Mouse (Mus musculus): ENCODE data around the gene Acbd3. TPM values are rescaled to one million over a fixed set of nuclear protein-coding genes. Genes with fewer than 3 reads are reported as not detected.

Gene Acbd3
- 24.1 and 25.5 TPM in 2 replicates for polyA plus RNA-seq (2015; fragmentation: Nextera tagmentation; extraction: Ambion mirVana)

DNA sequence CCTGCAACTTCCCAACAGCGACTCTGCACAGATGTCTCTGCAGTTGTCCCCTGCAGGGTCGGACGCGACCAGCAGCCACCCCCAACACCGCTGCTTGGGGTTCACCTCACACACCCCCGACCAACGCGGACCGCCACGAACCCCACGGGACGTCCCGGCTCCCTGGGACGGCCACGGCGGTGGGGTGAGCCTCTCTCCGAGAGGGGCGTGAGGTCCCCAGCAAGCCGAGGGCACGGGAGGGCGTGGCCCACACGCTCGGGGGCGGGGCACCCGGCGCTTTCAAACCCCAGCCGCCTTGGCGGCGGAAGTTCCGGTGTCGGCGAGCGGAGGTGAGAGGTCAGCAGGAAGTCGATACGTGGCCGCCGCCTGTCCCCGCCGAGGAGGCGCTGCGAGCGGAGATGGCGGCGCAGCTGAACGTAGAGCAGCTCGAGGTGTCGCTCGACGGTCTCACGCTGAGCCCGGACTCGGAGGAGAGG lies at the start of gene Acbd3:
TSS of gene Acbd3 (plus strand) at position 340 of the 476 bp plus-strand sequence.
- H3K4me1 ChIP-seq = peaks cover 31% of the 10 kb centered on the region
- H3K9me3 ChIP-seq = no peaks in the 10 kb centered on the region
- H3K4me3 ChIP-seq = peak within 1 kb of the TSS; percentile 100
- no peaks in the 10 kb centered on the region for H3K27me3 ChIP-seq
- peak within 1 kb of the TSS; percentile 81 for H3K4me2 ChIP-seq
- peak; percentile 90 for ATAC-seq (ENCODE audit: insufficient number of reproducible peaks, insufficient read depth, low FRiP score, low TSS enrichment, low read depth)
- under 1% methylated on average over 52 of the region's 52 CpGs for WGBS
- H3K36me3 ChIP-seq = no peaks in the 10 kb centered on the region
- H3K27ac ChIP-seq = peak within 1 kb of the TSS; percentile 91
- H3K9ac ChIP-seq = peak within 1 kb of the TSS; percentile 98

DNA sequence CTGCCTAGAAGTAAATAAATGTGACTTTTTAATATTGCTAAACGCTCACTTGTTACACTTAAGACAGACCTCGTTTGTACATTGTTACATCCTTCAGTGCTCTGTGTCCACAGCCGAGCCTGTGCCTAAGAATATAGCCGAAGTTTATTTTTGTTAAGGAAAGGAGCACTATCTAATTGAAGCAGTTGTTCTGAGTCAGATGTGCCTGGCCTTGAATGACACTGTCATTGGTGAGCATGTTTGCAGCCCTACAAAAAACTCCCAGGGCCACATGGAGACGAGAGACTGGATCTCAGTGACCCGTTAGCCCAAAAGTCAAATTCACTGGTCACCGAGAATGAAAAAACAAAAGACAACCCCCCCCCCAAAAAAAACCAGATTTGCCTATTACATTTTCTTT lies 34.6 kb upstream of the Acbd3 start:
- Histone ChIP-seq H3K4me3 (no peak overlapping the region), H3K4me2 (no peak overlapping the region), H3K27me3 (peaks cover 21% of the 10 kb centered on the region), H3K36me3 (peaks cover 51% of the 10 kb centered on the region), H3K27ac (no peak overlapping the region), H3K9ac (no peak overlapping the region), H3K9me3 (no peaks in the 10 kb centered on the region), H3K4me1 (peaks cover 1% of the 10 kb centered on the region; the same call in 1 of the 2 replicates)
- 90% methylated on average over 7 of the region's 7 CpGs for WGBS
- no peak for ATAC-seq (ENCODE audit: insufficient number of reproducible peaks, insufficient read depth, low FRiP score, low TSS enrichment, low read depth)

DNA sequence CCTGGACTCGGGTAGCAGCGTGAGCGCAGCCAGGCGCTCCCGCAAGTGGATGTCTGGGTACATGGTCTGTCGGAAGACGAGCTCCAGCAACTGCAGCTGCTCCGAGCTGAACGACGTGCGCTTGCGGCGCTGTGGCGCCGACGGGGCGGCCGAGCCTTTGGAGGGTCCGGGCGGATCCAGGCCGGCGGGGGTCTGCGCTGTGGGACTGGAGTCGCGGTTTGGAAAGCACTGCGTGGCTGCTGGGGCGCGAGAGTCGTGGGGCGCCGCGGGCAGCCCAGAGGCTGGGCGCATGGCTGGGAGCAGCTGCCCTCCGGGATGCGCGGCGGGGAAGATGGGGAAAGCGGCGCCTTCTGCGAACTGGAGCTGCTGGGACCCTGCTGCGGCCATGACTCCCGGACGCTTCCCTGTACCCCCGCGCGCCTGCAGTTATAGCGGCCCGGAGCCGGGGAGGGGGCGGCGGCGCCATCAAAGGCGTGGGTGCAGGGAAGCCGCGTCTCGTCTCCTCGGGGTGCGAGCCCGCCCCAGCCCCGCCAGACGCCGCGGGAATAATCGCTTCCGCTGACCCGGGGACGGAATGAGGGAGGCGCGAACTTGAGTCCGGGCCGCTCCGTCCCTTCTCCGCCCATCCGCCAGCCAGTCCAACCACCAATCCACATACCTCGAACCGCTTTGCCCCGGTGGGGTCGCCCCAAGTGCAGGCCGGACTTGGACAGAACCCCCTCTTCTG lies 29.1 kb upstream of the Acbd3 start, which contains the start of gene Mixl1:
TSS of gene Mixl1 (minus strand) at position 409 of the 727 bp plus-strand sequence.
- H3K36me3 ChIP-seq = peaks cover 10% of the 10 kb centered on the region
- ATAC-seq (ENCODE audit: insufficient number of reproducible peaks, insufficient read depth, low FRiP score, low TSS enrichment, low read depth) = peak; percentile 37; the same call in 1 of the 2 replicates
- H3K27ac ChIP-seq = no peak within 1 kb of the TSS
- H3K9ac ChIP-seq = peak within 1 kb of the TSS; percentile 62
- H3K4me1 ChIP-seq = peaks cover 11% of the 10 kb centered on the region
- H3K27me3 ChIP-seq = peaks cover 61% of the 10 kb centered on the region
- under 1% methylated on average over 79 of the region's 79 CpGs for WGBS
- H3K4me3 ChIP-seq = peak within 1 kb of the TSS; percentile 47
- peak within 1 kb of the TSS; percentile 78 for H3K4me2 ChIP-seq
- H3K9me3 ChIP-seq = no peaks in the 10 kb centered on the region

DNA sequence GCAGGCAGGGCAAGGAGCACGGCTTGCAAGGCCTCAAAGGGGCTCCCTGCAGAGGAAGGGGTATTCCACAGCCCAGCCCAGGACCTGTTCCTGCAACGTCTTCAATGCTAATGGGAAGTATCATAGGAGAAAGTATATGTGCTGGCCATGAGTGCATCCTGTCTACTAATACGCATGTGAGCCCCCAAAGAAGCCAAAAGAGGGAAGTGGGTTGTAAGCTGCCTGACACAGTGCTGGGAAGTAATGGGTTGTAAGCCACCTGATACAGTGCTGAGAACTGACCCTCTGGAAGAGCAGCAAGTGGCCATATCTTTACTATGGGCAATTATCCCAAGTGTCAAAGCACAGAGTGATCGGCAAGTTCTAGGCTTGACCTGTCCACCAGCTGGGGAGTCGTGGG lies 27.8 kb upstream of the Acbd3 start:
- Histone ChIP-seq H3K4me2 (no peak overlapping the region), H3K27ac (no peak overlapping the region), H3K9ac (no peak overlapping the region), H3K9me3 (no peaks in the 10 kb centered on the region), H3K4me3 (no peak overlapping the region), H3K27me3 (peaks cover 61% of the 10 kb centered on the region), H3K4me1 (peaks cover 12% of the 10 kb centered on the region), H3K36me3 (no peaks in the 10 kb centered on the region)
- 56% methylated on average over 5 of the region's 5 CpGs for WGBS
- ATAC-seq (ENCODE audit: insufficient number of reproducible peaks, insufficient read depth, low FRiP score, low TSS enrichment, low read depth) = no peak

DNA sequence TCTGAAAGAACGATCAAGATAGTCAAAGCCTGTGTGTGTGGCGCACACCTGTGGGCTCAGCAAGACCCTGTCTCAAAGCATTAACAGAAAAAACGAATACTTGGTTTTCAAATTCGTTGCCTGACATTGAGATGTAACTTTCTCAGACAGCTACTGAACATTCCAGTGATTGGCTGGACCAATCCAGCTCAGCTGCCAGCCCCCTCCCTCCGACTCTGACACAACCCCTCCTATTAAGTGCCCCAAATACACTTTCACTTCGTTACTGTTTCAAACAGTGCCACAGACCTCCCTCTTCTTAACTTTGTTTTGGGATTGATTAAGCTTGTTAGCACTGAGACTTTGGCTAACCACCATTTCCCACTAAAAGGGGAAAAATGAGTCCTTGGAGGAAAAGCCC lies 22.4 kb upstream of the Acbd3 start:
- no peak overlapping the region for H3K27ac ChIP-seq
- H3K4me1 ChIP-seq = peaks cover 10% of the 10 kb centered on the region; the same call in 1 of the 2 replicates
- H3K27me3 ChIP-seq = peaks cover 18% of the 10 kb centered on the region
- H3K9me3 ChIP-seq = no peaks in the 10 kb centered on the region
- WGBS = 33% methylated on average over 6 of the region's 6 CpGs
- peak overlapping the region; percentile 45 for H3K4me2 ChIP-seq
- peak overlapping the region; percentile 24; the same call in 1 of the 2 replicates for H3K4me3 ChIP-seq
- ATAC-seq (ENCODE audit: insufficient number of reproducible peaks, insufficient read depth, low FRiP score, low TSS enrichment, low read depth) = no peak
- H3K36me3 ChIP-seq = no peaks in the 10 kb centered on the region
- H3K9ac ChIP-seq = no peak overlapping the region

DNA sequence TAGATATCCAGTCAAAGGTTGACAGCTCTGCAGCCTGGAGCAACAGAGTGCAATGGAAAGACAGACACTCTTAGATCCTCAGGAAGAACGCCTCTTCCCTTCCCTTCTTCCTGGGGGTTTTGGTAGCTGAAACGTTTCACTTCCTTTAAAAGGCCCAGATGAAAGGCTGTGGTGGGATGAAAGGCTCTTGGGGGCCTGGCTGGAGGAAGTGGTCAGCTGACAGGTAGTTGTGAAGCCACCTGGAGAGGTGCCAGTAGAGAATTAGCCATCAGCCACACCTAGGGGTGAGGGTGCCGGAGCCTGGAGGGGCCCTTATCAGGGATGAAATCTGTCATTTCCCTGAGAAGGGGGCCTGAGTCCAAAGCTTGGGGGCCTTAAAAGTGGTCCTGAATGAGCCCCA lies 18.5 kb upstream of the Acbd3 start:
- no peak overlapping the region for H3K9ac ChIP-seq
- 43% methylated on average over 3 of the region's 3 CpGs for WGBS
- no peaks in the 10 kb centered on the region for H3K9me3 ChIP-seq
- H3K36me3 ChIP-seq = no peaks in the 10 kb centered on the region
- H3K4me2 ChIP-seq = no peak overlapping the region
- H3K27ac ChIP-seq = no peak overlapping the region
- H3K4me1 ChIP-seq = peaks cover 10% of the 10 kb centered on the region; the same call in 1 of the 2 replicates
- no peaks in the 10 kb centered on the region for H3K27me3 ChIP-seq
- no peak for ATAC-seq (ENCODE audit: insufficient number of reproducible peaks, insufficient read depth, low FRiP score, low TSS enrichment, low read depth)
- H3K4me3 ChIP-seq = no peak overlapping the region

DNA sequence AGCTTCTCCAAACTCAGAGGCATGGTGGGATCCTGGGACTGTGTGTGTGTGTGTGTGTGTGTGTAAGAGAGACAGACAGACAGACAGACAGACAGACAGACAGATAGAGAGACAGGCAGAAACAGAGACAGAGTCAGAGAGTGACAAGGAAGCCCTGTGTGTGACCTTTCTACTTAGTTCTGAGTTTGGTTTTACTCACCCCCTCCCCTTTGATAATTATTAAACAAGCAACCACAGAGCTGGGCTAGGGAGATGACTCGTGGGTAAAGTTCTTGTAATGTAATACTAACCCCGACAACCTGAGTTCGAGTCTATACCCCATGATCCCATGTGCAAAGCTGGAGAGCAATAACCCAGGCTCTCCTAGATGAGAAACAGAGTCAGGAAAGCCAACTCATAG lies 18.0 kb upstream of the Acbd3 start:
- Histone ChIP-seq H3K4me1 (peaks cover 10% of the 10 kb centered on the region; the same call in 1 of the 2 replicates), H3K9me3 (no peaks in the 10 kb centered on the region)
- 70% methylated on average over 3 of the region's 3 CpGs for WGBS

DNA sequence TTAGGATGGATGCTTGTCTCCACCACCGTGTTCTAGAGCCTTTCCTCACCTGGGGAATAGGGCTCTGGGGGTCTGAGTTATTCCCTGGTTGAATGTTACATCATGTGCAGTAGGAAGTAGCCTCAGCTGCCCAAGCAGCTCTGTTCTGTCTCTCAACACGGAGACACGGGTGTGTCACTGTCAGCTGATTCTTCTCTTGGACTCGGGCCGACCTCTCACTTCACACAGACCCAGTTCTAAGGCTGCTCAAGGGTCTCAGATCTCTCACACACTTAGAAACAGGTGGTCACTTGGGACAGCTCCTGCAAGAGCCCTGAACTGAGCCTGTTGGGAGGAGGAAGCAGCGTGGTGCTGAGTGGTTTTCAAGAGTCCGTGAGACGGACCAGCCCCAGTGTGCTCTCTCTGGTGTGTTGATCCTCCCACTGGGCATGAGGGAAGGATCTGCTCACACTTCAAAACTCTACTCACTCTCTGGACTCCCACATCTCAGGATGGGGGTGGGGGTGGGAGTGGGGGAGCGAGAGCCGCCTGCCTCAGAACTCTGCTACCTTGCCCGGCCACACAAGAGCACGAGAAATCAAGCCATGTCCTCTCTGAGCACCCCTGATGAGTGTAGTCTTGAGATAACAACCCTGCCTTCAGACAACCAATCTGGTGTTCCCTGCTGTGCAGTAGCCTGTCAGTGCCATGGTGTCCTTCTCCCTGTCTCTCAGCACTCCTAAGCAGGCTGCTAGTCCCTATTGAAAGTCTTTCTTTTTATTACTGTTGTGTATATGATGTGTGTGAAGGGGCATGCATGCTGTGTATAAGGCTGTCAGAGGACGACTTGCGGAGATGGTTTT lies 16.7 kb upstream of the Acbd3 start:
- 73% methylated on average over 14 of the region's 14 CpGs for WGBS
- Histone ChIP-seq H3K27me3 (no peaks in the 10 kb centered on the region), H3K36me3 (no peaks in the 10 kb centered on the region), H3K27ac (no peak overlapping the region), H3K9ac (no peak overlapping the region), H3K4me3 (no peak overlapping the region), H3K4me2 (no peak overlapping the region), H3K4me1 (no peaks in the 10 kb centered on the region), H3K9me3 (no peaks in the 10 kb centered on the region)
- no peak for ATAC-seq (ENCODE audit: insufficient number of reproducible peaks, insufficient read depth, low FRiP score, low TSS enrichment, low read depth)

More for the DNA sequence above, 18.0 kb upstream of the Acbd3 start:
- no peak for ATAC-seq (ENCODE audit: insufficient number of reproducible peaks, insufficient read depth, low FRiP score, low TSS enrichment, low read depth)
- Histone ChIP-seq H3K9ac (no peak overlapping the region), H3K27me3 (no peaks in the 10 kb centered on the region), H3K4me2 (no peak overlapping the region), H3K4me3 (no peak overlapping the region), H3K27ac (no peak overlapping the region), H3K36me3 (no peaks in the 10 kb centered on the region)

DNA sequence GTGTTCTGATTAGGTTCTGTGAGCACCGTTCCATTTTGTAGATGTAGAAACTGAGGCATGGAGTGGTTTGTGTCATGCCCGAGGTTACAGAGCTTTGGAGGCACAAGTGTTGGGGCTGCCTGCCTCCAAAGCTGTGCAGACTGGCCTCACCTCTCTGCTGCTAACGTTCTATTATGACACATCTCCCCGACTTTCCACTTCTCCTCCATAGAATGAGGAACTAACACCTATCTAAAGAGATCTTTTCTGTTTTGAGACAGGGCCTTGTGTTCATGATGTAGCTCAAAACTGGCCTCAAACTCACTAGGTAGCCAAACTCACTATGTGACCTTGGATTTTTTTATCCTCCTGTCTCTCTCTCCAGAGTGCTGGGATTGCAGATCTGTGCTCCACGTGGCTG lies 7.1 kb upstream of the Acbd3 start:
- H3K4me3 ChIP-seq = no peak overlapping the region
- H3K9ac ChIP-seq = no peak overlapping the region
- H3K4me1 ChIP-seq = no peaks in the 10 kb centered on the region
- H3K4me2 ChIP-seq = no peak overlapping the region
- 72% methylated on average over 5 of the region's 5 CpGs for WGBS
- H3K27ac ChIP-seq = no peak overlapping the region
- ATAC-seq (ENCODE audit: insufficient number of reproducible peaks, insufficient read depth, low FRiP score, low TSS enrichment, low read depth) = no peak
- no peaks in the 10 kb centered on the region for H3K27me3 ChIP-seq
- no peaks in the 10 kb centered on the region for H3K9me3 ChIP-seq
- no peaks in the 10 kb centered on the region for H3K36me3 ChIP-seq

DNA sequence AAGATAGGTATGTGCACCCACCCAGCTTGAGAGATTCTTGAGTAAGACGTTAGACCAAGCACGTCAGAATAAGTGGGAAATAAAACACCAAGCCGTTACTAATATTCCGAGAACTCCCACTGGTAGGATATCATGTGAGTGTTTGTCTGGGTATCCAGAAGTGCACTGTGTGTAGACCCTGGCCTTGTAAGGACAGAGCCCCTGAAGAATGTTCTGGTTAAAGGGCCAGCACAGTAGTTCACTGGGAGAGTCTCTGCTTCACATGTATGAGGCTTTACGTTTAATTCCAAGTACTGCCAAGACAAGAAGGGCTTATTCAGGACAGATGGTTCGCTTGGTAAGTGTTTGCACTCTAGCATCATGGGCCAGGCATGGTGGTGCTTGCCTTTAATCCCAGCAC lies 6.4 kb upstream of the Acbd3 start:
- Histone ChIP-seq H3K4me1 (no peaks in the 10 kb centered on the region), H3K4me2 (no peak overlapping the region), H3K36me3 (no peaks in the 10 kb centered on the region), H3K9ac (no peak overlapping the region), H3K27me3 (no peaks in the 10 kb centered on the region), H3K27ac (no peak overlapping the region), H3K9me3 (no peaks in the 10 kb centered on the region), H3K4me3 (no peak overlapping the region)
- WGBS = 81% methylated on average over 6 of the region's 6 CpGs
- no peak for ATAC-seq (ENCODE audit: insufficient number of reproducible peaks, insufficient read depth, low FRiP score, low TSS enrichment, low read depth)

DNA sequence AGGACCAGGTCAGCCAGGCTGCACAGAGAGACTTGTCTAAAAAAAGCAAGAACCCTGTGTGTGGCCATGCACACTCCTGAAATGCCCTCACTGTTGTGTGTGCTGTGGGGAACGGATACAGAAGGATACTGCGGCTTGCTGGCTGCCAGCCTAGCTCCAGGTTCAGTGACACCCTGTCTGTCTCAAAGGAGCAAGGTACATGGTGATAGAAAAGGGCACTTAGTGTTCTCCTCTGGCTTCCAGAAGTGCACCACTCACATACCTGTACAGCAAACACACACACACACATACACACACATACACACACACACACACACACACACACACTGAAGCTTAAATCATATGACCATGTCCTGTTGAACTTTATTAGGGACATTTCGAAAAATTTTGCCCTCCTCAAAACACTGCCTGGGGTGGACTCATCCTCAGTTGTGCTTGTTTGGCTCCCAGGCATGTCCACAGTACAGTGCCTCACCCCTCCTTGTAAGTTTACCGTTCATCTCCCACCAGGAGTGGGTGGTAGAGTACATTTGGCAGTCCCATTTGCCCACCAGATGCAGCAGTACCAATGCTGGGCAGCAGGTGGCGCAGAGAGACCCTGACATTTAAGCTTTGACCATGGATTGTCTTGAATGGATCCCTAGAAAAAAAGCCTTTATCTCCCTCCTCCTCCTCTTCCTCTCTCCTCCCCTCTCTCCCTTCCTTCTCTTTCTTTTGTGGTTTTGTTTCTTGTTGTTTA lies 5.7 kb upstream of the Acbd3 start:
- Histone ChIP-seq H3K27me3 (no peaks in the 10 kb centered on the region), H3K9ac (no peak overlapping the region), H3K27ac (no peak overlapping the region), H3K9me3 (no peaks in the 10 kb centered on the region), H3K36me3 (no peaks in the 10 kb centered on the region), H3K4me1 (peaks cover 3% of the 10 kb centered on the region), H3K4me3 (no peak overlapping the region), H3K4me2 (no peak overlapping the region)
- 44% methylated on average over 5 of the region's 5 CpGs for WGBS
- ATAC-seq (ENCODE audit: insufficient number of reproducible peaks, insufficient read depth, low FRiP score, low TSS enrichment, low read depth) = 0 out of 2 replicates have a peak, but pooled peaks have one; percentile 32

Data from embryonic facial prominence, embryonic 13.5 days (tissue).